Mouse (Mus musculus) lung, postnatal 10 days (tissue): Measurements from ENCODE around the gene Uchl3.

Experiments
- DNase-seq: peaks from one replicate; pipeline ENCODE4 v3.0.0; 2021

Gene Uchl3

DNA sequence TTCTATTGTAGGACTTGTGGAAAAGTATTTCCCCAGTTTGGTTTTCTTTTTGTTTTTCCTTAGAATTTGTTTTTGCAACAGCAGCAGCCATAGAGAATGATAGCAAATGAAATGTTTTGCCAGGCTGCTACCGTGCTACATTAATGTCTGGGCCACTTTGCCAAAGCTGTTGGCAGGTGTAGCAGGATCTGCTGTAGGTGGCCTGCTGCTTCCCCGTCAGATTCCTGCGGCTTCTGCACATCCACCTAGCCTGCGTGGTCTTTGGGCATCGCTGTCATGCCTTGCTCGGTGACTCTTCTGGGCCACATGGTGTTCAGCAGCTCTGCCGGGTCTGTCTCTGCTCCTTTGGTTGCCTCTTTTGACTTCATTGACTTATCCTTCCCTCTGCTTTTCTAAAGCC, 14.9 kb downstream of the Uchl3 start:
- DNase-seq, result no peak

DNA sequence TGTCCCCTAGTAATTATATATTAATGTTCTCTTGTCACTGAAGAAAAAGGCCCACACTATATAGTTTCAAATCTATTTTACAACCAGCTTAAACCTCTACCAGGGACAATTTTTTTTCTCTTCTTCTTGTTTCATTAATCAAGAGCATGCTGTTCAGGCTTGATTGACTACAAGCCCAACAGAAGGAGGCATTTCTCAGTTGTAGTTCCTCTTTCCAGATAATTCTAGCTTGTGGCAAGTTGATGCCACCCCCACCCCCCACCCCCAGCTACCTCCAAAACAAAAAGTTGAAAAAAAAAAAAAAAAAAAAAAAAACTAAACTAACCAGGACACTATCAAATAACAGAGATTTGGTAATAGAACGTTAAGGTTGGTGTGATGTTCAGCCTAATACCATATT, 18.5 kb downstream of the Uchl3 start:
- no peak for DNase-seq

DNA sequence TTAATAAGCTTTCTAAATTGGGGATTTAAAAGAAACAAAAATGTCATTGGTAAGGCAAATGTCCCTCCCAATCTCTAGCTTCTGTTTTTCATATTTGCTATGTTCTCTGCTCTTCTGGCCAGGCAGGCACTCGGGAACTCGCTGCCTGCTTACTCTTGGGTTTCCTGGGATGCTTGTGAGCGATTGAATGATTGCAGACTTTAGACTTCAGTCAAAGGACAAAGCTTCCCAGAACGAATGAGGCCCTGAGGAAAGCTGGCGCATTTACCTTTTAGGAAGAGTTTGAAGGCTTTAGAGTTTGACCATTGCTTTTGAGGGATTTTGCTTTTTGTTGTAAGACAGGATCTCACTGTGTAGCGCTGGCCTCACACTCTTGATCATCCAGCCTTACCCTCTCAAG, 33.9 kb downstream of the Uchl3 start:
- DNase-seq, result no peak

- no peak for DNase-seq
Observed at GRCm38 (mm10) chr14:101688406-101688805, 34.6 kb downstream of the Uchl3 start.

GRCm38 (mm10) chr14:101704479-101704878, 50.7 kb downstream of the Uchl3 start:
- no peak for DNase-seq

- DNase-seq, result no peak
Observed at GRCm38 (mm10) chr14:101707088-101707487, 53.3 kb downstream of the Uchl3 start.

DNA sequence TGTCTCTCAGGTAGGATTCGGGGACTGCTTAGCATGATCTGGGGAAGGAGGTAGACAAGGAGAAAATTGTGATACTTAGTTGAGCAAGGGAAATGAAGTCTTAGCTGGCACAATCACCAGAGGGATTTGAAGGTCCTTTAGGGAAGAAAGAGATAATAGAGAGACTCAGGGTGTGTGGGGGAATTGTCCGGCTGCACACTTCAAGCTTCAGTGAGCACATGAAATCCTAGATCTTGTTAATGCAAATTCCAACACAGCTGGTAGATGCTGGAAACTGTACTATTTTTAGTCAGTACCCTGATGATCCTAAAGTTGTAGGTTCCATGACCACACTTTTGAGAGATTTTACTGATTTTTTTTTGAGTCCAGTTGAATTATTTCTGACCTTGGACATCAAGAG, 60.6 kb downstream of the Uchl3 start:
- DNase-seq, result no peak

- peak; percentile 72 for DNase-seq
Observed at GRCm38 (mm10) chr14:101729237-101729971, 75.6 kb downstream of the Uchl3 start, which contains the start of the genes Gm9922 and Lmo7. TSS of gene Gm9922 (minus strand) at chr14:101729814. TSS of gene Lmo7 (plus strand) at chr14:101729957.

- no peak for DNase-seq
Observed at GRCm38 (mm10) chr14:101729972-101730692, 76.4 kb downstream of the Uchl3 start.

DNA sequence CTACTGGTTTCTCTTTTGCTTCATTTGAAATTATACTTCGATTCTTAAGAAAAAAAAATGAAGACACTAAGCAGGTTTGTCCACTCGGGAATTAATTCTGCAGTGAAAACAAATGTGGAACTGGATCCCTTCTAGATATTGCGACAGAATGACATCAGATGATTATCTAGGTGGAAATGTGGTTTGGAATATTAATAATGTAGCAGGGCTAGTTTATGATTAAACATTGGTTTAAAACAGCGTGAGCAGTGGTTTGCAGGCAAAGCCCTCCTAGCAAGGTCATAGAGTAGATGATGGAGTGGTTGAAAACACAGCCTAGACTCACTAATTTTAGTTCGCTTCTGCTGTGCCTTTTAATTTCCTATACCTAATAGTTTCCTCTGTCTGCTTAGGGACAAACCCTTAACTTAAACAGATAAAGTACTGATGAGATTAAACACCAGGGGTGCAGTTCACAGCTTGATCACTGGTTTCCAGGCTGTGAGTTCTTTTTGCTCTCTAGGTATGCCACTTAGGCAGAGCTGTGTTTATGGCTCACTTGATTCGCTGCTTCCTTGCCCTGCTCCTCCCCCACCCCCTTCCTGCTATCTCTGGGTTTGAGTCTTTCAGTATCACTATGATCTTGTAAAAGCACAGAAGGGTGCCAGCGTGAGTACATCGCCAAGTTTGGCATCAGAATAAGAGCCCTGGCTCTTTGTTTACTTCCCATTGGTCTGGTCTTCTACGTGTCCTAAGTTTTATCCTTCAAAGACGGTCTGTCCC, 80.0 kb downstream of the Uchl3 start:
- no peak for DNase-seq

DNA sequence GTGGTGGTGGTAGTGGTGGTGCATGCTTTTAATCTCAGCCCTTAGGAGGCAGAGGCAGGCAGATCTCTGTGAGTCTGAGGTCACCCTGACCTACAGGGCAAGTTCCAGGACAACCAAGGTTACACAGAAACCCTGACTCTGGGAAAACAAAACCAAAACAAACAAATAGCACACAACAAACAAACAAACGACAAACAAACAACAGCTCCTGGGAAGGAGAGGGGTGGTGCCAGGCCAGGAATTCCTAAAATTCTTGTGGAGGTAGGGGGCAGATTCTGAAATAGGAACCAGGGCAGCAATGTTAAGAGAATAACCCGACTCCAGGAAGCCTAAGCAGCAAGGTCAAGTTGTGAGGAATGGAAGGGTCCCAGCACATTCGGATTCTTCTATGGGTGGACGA, 83.7 kb downstream of the Uchl3 start:
- no peak for DNase-seq
